Mouse (Mus musculus): ENCODE measurements around the gene Gm10073. TPM values are rescaled to one million over a fixed set of nuclear protein-coding genes. Genes with fewer than 3 reads are reported as not detected.

Gene Gm10073
- total and polyA plus RNA-seq, 3 experiments: 31.2 to 123 (median 109) TPM

DNA sequence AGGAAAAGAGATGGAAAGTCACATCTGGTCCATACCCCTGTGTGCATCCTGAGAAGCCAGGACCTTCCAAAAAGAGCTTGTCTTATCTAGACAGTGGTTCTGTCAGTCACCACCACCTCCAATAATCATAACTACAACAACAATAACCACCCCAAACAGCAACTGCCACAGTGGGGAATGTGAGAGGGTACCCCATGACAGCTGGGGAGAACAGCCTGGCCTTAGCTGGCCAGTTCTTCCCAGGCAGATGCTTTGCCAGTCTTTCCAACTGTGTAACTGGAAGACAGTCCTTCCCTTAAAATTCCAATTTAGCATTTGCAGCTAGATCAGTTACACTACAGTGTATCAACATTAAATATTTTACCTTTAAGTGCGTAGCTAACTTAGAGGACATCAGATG is 22.4 kb downstream of the Gm10073 start:
- DNase-seq: no peak
- H3K9ac ChIP-seq (ENCODE audit: low read depth, low read length): no peak overlapping the region
- WGBS: 83% methylated on average over 1 of the region's 1 CpGs

DNA sequence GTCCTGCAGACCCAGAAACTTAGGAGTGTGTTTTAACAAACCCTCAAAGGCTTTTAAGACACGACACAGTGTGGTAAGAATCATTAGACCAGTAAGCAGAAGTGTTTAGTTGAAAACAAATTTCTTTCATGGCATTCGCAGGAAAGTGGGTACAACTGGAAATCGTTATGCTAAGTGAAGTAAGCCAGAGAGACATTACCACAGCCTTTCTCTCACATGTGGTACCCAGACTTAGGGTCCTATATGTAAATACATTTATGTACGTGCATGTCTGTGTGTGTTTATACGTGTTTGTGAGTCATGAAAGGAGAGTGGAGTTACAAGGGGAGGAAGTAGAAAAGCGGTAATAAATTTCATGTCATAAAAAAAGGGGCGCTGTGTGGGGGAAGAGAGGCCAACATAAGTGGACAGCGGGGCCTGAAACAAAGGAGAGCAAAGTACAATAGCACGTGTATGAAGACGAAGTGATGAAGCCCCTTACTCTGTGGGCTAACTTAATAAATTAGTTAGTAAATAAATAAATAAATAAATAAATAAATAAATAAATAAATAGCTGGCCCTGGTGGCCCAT is 24.8 kb downstream of the Gm10073 start:
- intact Hi-C loops (cut with DNase I): no loop called here
- TF ChIP-seq EP300 (IDR thresholded peaks at IDR 0.05; ENCODE audit: insufficient read depth, low read depth, low read length): no peak
- no peak for TF ChIP-seq CTCF (IDR thresholded peaks at IDR 0.05)
- TF ChIP-seq POLR2A (IDR thresholded peaks at IDR 0.05; ENCODE audit: insufficient read depth, low read depth, low read length): no peak
- no peaks in the 10 kb centered on the region for H3K36me3 ChIP-seq (ENCODE audit: control insufficient read depth, insufficient read depth, low read length)
- H3K79me2 ChIP-seq (replicated peaks; ENCODE audit: control insufficient read depth, insufficient read depth, low read length): no peaks in the 10 kb centered on the region
- no peak overlapping the region for H3K9ac ChIP-seq (ENCODE audit: low read depth, low read length)
- no peaks in the 10 kb centered on the region for H3K4me1 ChIP-seq (ENCODE audit: control insufficient read depth, insufficient read depth, low read length)
- DNase-seq: no peak
- no peaks in the 10 kb centered on the region for H3K27me3 ChIP-seq (ENCODE audit: control insufficient read depth, insufficient read depth, low read length)
- WGBS: 88% methylated on average over 10 of the region's 10 CpGs
- no peak overlapping the region for H3K4me3 ChIP-seq
- no peak overlapping the region for H3K27ac ChIP-seq

More for the DNA sequence above, 22.4 kb downstream of the Gm10073 start:
- no peaks in the 10 kb centered on the region for H3K27me3 ChIP-seq (ENCODE audit: control insufficient read depth, insufficient read depth, low read length)
- H3K27ac ChIP-seq: no peak overlapping the region
- intact Hi-C loops (cut with DNase I): no loop called here
- no peaks in the 10 kb centered on the region for H3K79me2 ChIP-seq (replicated peaks; ENCODE audit: control insufficient read depth, insufficient read depth, low read length)
- no peaks in the 10 kb centered on the region for H3K36me3 ChIP-seq (ENCODE audit: control insufficient read depth, insufficient read depth, low read length)
- TF ChIP-seq CTCF (IDR thresholded peaks at IDR 0.05) (no peak), EP300 (IDR thresholded peaks at IDR 0.05; ENCODE audit: insufficient read depth, low read depth, low read length) (no peak), POLR2A (IDR thresholded peaks at IDR 0.05; ENCODE audit: insufficient read depth, low read depth, low read length) (no peak)
- no peaks in the 10 kb centered on the region for H3K4me1 ChIP-seq (ENCODE audit: control insufficient read depth, insufficient read depth, low read length)
- no peak overlapping the region for H3K4me3 ChIP-seq

DNA sequence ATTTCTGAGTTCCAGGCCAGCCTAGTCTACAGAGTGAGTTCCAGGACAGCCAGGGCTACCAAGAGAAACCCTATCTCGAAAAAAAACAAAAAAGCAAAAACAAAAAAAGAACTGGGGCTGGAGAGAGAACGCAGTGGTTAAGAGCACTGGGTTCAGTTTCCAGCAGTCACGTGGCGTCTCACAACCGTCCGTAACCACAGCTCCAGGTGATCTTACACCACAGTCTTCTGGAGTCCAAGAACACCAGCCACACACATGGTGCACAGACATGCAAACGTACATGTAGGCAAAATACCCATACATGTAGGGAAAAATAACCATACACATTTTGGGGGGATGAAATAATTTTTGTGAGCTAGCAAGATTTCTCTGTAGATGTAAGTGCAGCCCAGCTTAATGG is 26.5 kb downstream of the Gm10073 start:
- DNase-seq: no peak
- no peak overlapping the region for H3K27ac ChIP-seq
- no peak for TF ChIP-seq EP300 (IDR thresholded peaks at IDR 0.05; ENCODE audit: insufficient read depth, low read depth, low read length)
- TF ChIP-seq POLR2A (IDR thresholded peaks at IDR 0.05; ENCODE audit: insufficient read depth, low read depth, low read length): no peak
- no peak for TF ChIP-seq CTCF (IDR thresholded peaks at IDR 0.05)
- H3K9ac ChIP-seq (ENCODE audit: low read depth, low read length): no peak overlapping the region
- intact Hi-C loops (cut with DNase I): no loop called here
- no peaks in the 10 kb centered on the region for H3K4me1 ChIP-seq (ENCODE audit: control insufficient read depth, insufficient read depth, low read length)
- no peak overlapping the region for H3K4me3 ChIP-seq
- H3K27me3 ChIP-seq (ENCODE audit: control insufficient read depth, insufficient read depth, low read length): no peaks in the 10 kb centered on the region
- no peaks in the 10 kb centered on the region for H3K36me3 ChIP-seq (ENCODE audit: control insufficient read depth, insufficient read depth, low read length)
- H3K79me2 ChIP-seq (replicated peaks; ENCODE audit: control insufficient read depth, insufficient read depth, low read length): no peaks in the 10 kb centered on the region
- WGBS: 84% methylated on average over 7 of the region's 7 CpGs

DNA sequence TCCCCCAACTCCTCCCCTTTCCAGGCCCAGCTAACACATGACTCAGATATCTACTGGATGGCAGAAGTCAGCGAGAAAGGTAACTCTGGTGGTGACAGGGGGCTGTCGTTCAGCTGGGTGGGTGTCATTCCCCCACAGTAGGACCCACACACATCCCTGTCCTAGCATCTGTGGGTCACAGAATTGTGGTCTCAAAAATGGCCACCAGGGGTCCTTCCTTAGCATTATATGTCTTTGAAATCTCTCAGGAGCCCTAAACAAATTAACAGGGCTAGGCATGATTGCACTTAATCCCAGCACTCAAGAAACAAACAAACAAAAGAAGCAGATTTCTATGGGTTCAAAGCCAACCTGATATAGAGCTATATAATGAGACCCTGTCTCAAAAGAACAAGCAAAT is 28.1 kb downstream of the Gm10073 start:
- 65% methylated on average over 2 of the region's 2 CpGs for WGBS
- Histone ChIP-seq H3K9ac (ENCODE audit: low read depth, low read length) (no peak overlapping the region), H3K4me3 (no peak overlapping the region), H3K27me3 (ENCODE audit: control insufficient read depth, insufficient read depth, low read length) (no peaks in the 10 kb centered on the region), H3K27ac (no peak overlapping the region), H3K4me1 (ENCODE audit: control insufficient read depth, insufficient read depth, low read length) (no peaks in the 10 kb centered on the region), H3K36me3 (ENCODE audit: control insufficient read depth, insufficient read depth, low read length) (no peaks in the 10 kb centered on the region), H3K79me2 (replicated peaks; ENCODE audit: control insufficient read depth, insufficient read depth, low read length) (no peaks in the 10 kb centered on the region)
- no peak for DNase-seq
- TF ChIP-seq EP300 (IDR thresholded peaks at IDR 0.05; ENCODE audit: insufficient read depth, low read depth, low read length) (no peak), CTCF (IDR thresholded peaks at IDR 0.05) (peak; percentile 48)
- intact Hi-C loops (cut with DNase I): no loop called here

DNA sequence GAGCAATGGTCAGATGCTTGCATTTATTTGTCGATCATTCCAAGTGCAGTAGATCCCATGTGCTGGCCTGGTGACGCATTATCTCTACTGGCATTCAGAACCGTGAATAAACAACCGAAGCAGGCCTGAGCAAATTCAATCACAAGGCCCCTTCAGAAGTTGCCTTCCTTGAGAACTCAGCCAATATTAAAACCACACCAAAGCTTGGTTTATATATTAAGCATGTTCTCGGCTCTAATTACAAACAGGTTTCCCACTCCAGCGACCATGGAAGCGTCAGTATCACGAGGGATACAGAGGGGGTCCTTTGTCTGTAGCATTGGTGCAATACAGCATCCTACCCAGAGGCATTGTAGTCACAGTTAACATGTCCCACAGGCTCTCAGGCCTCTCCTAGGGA is 30.2 kb downstream of the Gm10073 start:
- Histone ChIP-seq H3K79me2 (replicated peaks; ENCODE audit: control insufficient read depth, insufficient read depth, low read length) (no peaks in the 10 kb centered on the region), H3K27ac (no peak overlapping the region), H3K9ac (ENCODE audit: low read depth, low read length) (no peak overlapping the region), H3K4me1 (ENCODE audit: control insufficient read depth, insufficient read depth, low read length) (no peaks in the 10 kb centered on the region), H3K36me3 (ENCODE audit: control insufficient read depth, insufficient read depth, low read length) (no peaks in the 10 kb centered on the region), H3K4me3 (no peak overlapping the region), H3K27me3 (ENCODE audit: control insufficient read depth, insufficient read depth, low read length) (no peaks in the 10 kb centered on the region)
- DNase-seq: no peak
- TF ChIP-seq EP300 (IDR thresholded peaks at IDR 0.05; ENCODE audit: insufficient read depth, low read depth, low read length) (no peak), POLR2A (IDR thresholded peaks at IDR 0.05; ENCODE audit: insufficient read depth, low read depth, low read length) (no peak), CTCF (IDR thresholded peaks at IDR 0.05) (no peak)
- 82% methylated on average over 8 of the region's 8 CpGs for WGBS
- intact Hi-C loops (cut with DNase I): no loop called here

DNA sequence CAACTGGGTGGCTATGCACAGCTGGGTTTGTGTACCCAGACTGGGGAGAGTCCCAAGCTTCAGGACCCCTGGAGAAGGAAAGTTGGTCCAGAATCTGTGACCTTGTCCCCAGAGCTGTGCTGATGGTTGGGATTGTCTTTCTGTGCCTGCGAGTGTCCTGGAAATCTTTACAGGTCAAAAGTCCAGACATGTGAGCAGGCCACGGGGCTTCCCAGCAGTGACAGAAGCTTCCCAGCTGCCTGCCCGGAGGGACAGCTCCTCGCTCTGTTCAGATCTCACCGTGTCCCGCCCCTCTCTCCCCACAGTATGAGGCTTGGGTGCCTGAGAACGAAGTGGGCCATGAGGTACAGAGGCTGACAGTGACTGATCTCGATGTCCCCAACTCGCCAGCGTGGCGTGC is 32.3 kb downstream of the Gm10073 start:
- Histone ChIP-seq H3K4me3 (no peak overlapping the region), H3K4me1 (ENCODE audit: control insufficient read depth, insufficient read depth, low read length) (no peaks in the 10 kb centered on the region), H3K36me3 (ENCODE audit: control insufficient read depth, insufficient read depth, low read length) (no peaks in the 10 kb centered on the region), H3K27ac (no peak overlapping the region), H3K79me2 (replicated peaks; ENCODE audit: control insufficient read depth, insufficient read depth, low read length) (no peaks in the 10 kb centered on the region), H3K27me3 (ENCODE audit: control insufficient read depth, insufficient read depth, low read length) (no peaks in the 10 kb centered on the region), H3K9ac (ENCODE audit: low read depth, low read length) (no peak overlapping the region)
- DNase-seq: no peak
- intact Hi-C loops (cut with DNase I): no loop called here
- TF ChIP-seq CTCF (IDR thresholded peaks at IDR 0.05): no peak
- no peak for TF ChIP-seq EP300 (IDR thresholded peaks at IDR 0.05; ENCODE audit: insufficient read depth, low read depth, low read length)
- no peak for TF ChIP-seq POLR2A (IDR thresholded peaks at IDR 0.05; ENCODE audit: insufficient read depth, low read depth, low read length)
- 76% methylated on average over 11 of the region's 11 CpGs for WGBS
